Mouse (Mus musculus) erythroblast, embryonic 14.5 days (primary cell): Measurements from ENCODE around the gene Mrpl51.

Source experiments
- GATA1 ChIP-seq: IDR thresholded peaks from 2 replicates; pipeline ENCODE4 v1.6.1; 2012; ENCODE audit warnings: low read length, inconsistent platforms, mixed read lengths
- TAL1 ChIP-seq: IDR thresholded peaks from 3 replicates; pipeline ENCODE4 v1.6.1; 2012; ENCODE audit warnings: low read length, inconsistent platforms, mixed read lengths

DNA sequence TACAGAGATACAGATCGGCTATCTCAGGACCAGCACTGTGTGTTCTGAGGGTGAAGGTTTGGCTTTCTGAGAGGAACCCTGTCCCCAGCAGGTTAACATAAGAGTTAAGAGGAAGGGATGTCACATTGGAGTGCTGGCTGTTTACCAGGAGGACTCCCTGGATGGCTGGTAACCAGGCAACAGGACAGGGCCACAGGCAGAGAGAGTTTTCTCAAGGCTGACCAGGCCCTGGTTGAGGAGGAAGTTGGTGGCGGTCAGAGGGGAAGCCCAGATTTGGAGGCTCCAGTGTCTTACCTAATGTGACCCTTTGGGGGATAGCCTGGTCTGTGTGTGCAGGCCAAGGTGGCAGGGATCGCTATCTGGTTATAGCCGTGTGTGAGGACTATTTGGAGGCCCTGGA lies 44.8 kb upstream of the Mrpl51 start:
- no peak for TF ChIP-seq GATA1
- TF ChIP-seq TAL1, result no peak
